Mouse (Mus musculus): Measurements from ENCODE around the gene Tmem106c. TPM values are rescaled to one million over a fixed set of nuclear protein-coding genes. Genes with fewer than 3 reads are reported as not detected.
A peak's percentile ranks its signal among the peaks of the same experiment; 100 is the strongest.

Tmem106c gene
- polyA plus RNA-seq, 1 experiment from 2014 or later: 51.7 TPM

DNA sequence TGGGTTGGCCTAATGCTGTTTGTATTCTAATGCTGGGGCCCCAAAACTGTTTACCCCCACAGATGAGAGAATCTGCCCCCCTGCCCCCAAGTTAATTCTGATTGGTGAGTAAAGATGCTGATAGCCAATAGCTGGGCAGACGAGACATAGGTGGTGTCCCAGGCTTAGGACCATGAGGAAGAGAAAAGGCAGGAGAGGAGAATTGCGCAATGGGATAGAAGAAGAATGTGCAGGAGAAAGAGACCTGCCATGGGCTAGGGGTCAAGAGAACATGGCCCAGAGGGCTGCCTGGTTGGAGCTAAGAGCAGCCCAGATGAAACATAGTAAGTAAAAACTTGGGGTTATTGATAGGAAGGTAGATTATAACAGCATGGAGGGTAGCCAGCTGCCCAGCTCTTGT is 23.9 kb upstream of the Tmem106c start:
- Histone ChIP-seq H3K4me2 (no peak overlapping the region), H3K27ac (no peak overlapping the region), H3K27me3 (no peaks in the 10 kb centered on the region), H3K4me3 (replicated peaks) (no peak overlapping the region), H3K4me1 (peaks cover 24% of the 10 kb centered on the region), H3K9me3 (replicated peaks) (no peaks in the 10 kb centered on the region), H3K36me3 (no peaks in the 10 kb centered on the region), H3K9ac (no peak overlapping the region)
- WGBS: 89% methylated on average over 2 of the region's 2 CpGs
- no peak for ATAC-seq (replicated peaks; ENCODE audit: low FRiP score)

DNA sequence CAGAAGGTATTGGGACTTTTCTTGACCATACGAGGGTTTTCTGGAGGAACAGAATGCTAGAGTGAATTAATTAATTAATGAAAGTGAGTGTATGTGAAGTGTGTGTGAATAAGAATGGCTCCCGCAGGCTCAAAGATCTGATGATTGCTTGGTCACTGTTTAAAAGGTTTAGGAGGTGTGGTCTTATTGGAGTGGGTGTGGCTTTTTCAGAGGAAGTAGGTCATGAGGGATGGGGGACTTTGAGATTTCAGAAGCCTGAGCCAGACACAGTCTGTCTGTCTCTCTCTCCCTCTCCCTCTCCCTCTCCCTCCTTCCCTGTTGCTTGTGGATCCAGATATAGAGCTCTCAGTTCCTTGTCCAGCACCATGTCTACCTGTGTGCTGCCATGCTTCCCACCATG is 22.7 kb upstream of the Tmem106c start:
- no peak overlapping the region for H3K4me3 ChIP-seq (replicated peaks)
- no peaks in the 10 kb centered on the region for H3K9me3 ChIP-seq (replicated peaks)
- no peaks in the 10 kb centered on the region for H3K36me3 ChIP-seq
- no peaks in the 10 kb centered on the region for H3K27me3 ChIP-seq
- WGBS: 91% methylated on average over 2 of the region's 2 CpGs
- no peak overlapping the region for H3K9ac ChIP-seq
- no peak overlapping the region for H3K4me2 ChIP-seq
- no peak overlapping the region for H3K27ac ChIP-seq
- peaks cover 33% of the 10 kb centered on the region for H3K4me1 ChIP-seq
- no peak for ATAC-seq (replicated peaks; ENCODE audit: low FRiP score)

DNA sequence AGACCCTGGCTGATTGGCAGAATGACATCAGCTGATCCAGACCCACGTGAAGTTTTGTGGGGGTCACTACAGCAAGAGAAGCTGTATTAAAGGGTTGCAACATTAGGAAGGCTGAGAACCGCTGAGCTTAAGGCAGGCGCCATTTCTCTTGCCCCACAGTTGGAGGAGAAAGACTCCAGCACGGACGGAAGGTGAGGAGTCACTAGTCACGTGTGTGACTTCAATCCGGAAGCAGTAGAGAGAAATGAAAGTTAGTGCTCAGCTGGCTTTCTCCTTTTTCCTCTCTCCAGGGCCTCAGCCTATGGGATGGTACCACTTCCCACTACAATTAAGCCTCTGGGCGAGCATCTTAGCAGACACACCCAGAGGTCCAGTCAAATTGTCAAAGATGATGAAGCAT is 21.5 kb upstream of the Tmem106c start:
- Histone ChIP-seq H3K36me3 (no peaks in the 10 kb centered on the region), H3K4me2 (no peak overlapping the region), H3K9me3 (replicated peaks) (no peaks in the 10 kb centered on the region), H3K27me3 (no peaks in the 10 kb centered on the region), H3K4me1 (peaks cover 33% of the 10 kb centered on the region), H3K9ac (no peak overlapping the region), H3K4me3 (replicated peaks) (no peak overlapping the region), H3K27ac (peak overlapping the region; percentile 68; the same call in 1 of the 2 replicates)
- 87% methylated on average over 8 of the region's 8 CpGs for WGBS
- ATAC-seq (replicated peaks; ENCODE audit: low FRiP score): no peak

DNA sequence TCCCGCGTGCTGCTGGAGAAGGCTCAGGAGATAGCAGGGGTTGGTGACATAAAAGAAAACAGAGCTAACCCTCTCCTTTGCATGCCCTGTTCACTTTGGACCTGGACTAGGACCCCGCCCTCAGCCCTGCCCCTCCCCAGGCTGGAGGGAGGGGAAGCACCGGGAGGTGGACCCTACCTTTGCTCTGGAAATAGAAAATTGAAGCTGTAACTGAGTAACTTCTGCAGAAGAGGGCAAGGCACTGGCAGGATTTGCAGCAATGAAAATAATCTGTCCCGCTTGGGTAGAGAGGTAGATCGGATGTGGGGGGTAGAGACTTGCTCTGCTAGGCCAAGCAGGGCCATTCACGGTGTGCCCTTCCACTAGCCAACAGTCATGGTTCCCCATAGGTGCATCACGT is 20.6 kb upstream of the Tmem106c start:
- Histone ChIP-seq H3K4me2 (no peak overlapping the region), H3K27me3 (no peaks in the 10 kb centered on the region), H3K27ac (peak overlapping the region; percentile 68), H3K9ac (no peak overlapping the region), H3K4me3 (replicated peaks) (no peak overlapping the region), H3K36me3 (no peaks in the 10 kb centered on the region), H3K4me1 (peaks cover 31% of the 10 kb centered on the region), H3K9me3 (replicated peaks) (no peaks in the 10 kb centered on the region)
- 67% methylated on average over 8 of the region's 8 CpGs for WGBS
- peak; percentile 40; the same call in 1 of the 2 replicates for ATAC-seq (replicated peaks; ENCODE audit: low FRiP score)

DNA sequence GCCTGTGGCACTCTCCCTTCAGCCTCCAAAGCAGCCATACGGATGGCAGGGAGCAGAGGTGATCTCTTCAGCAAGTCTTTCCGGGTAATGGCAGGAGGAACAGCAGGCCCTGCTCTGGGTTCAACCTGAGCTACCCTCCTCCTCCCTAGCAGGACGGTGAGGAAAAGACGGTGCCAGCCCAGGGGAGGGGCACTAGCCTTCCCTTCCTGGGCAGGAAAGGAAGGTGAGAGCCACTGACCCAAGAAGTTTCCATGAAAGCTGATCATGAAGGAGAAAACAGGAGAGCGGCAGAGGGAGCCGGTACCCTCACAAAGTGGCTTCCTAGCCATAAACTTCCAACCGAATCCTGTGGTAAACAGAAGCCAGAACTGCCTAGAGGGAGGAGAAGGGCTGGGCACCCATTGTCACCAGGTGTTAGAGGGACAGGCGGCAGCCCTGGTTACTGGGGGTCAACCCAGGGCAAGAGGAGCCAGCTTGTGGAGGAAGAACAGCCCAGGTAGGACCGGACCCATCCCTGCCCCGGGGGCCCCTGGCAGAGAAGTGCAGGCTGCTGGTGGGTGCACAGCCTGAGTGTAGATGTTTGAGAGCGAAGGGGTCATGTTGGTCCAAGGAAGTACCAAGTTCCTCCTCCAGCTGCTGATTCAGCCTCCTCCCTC is 19.0 kb upstream of the Tmem106c start:
- peak; percentile 74 for ATAC-seq (replicated peaks; ENCODE audit: low FRiP score)
- no peaks in the 10 kb centered on the region for H3K9me3 ChIP-seq (replicated peaks)

DNA sequence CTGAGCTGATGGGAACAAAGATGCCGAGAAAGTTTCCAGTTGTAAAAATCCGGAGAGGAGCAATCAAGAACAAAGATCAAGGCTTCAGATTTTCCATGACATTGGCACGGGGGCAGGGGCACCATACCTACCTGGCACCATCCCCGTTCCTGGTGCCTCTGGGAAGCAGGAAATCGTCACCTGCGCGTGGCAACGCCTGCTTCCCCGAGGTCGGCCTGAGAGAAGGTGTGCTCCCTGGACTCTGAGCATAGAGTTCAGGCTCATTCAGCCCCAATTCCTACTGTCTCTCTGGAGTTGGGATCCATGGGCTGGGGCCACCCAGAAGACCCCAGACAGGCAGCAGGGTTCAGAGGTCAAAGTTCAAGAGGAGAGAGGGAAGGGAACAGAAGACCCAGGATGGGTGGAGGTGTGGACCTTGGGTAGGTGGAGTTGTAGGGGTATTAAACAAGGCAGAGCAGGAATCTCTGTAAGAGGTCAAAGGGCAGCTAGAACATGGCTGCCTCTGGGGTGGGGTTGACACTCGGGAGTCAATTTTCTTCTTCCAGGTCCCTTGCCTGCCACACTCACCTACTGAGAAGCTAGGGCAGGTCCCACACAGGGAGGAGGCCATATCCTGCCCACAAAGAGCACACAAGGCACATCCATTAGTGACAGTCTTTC is 18.2 kb upstream of the Tmem106c start:
- WGBS: 60% methylated on average over 11 of the region's 11 CpGs
- Histone ChIP-seq H3K4me3 (replicated peaks) (no peak overlapping the region), H3K9ac (no peak overlapping the region), H3K27ac (peak overlapping the region; percentile 49; the same call in 1 of the 2 replicates), H3K9me3 (replicated peaks) (no peaks in the 10 kb centered on the region), H3K4me1 (peaks cover 43% of the 10 kb centered on the region), H3K27me3 (no peaks in the 10 kb centered on the region), H3K36me3 (no peaks in the 10 kb centered on the region), H3K4me2 (no peak overlapping the region)
- ATAC-seq (replicated peaks; ENCODE audit: low FRiP score): 0 out of 2 replicates have a peak, but pooled peaks have one; percentile 41

More for the DNA sequence above, 19.0 kb upstream of the Tmem106c start:
- Histone ChIP-seq H3K36me3 (no peaks in the 10 kb centered on the region), H3K4me2 (peak overlapping the region; percentile 8; the same call in 1 of the 2 replicates), H3K4me3 (replicated peaks) (no peak overlapping the region), H3K4me1 (peaks cover 39% of the 10 kb centered on the region), H3K27me3 (no peaks in the 10 kb centered on the region), H3K9ac (no peak overlapping the region), H3K27ac (peak overlapping the region; percentile 84)
- WGBS: 28% methylated on average over 11 of the region's 11 CpGs

DNA sequence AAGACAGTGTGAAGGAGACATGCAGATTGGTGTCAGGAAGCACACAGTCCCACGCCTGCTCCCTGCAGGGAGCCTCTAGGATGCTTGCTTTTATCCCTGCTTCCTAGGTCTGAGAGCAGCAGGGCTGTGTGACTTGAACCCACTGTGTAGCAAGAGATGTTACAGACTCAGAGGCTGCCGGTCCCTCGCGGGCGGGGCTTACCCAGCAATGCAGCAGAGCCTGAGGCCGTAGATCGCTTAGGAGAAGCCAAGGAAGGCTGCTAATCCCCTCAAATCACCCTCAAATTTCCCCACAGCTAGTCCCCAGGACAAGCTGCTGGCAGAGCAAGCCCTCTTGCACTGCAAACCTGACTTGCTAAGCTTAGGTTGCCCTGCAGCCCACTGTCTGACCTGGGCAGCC is 15.3 kb upstream of the Tmem106c start:
- peaks cover 6% of the 10 kb centered on the region; the same call in 1 of the 2 replicates for H3K27me3 ChIP-seq
- no peak overlapping the region for H3K27ac ChIP-seq
- no peak for ATAC-seq (replicated peaks; ENCODE audit: low FRiP score)
- H3K9me3 ChIP-seq (replicated peaks): no peaks in the 10 kb centered on the region
- H3K4me1 ChIP-seq: peaks cover 53% of the 10 kb centered on the region
- H3K4me3 ChIP-seq (replicated peaks): no peak overlapping the region
- WGBS: 49% methylated on average over 7 of the region's 7 CpGs
- H3K36me3 ChIP-seq: no peaks in the 10 kb centered on the region
- H3K4me2 ChIP-seq: no peak overlapping the region
- H3K9ac ChIP-seq: no peak overlapping the region

DNA sequence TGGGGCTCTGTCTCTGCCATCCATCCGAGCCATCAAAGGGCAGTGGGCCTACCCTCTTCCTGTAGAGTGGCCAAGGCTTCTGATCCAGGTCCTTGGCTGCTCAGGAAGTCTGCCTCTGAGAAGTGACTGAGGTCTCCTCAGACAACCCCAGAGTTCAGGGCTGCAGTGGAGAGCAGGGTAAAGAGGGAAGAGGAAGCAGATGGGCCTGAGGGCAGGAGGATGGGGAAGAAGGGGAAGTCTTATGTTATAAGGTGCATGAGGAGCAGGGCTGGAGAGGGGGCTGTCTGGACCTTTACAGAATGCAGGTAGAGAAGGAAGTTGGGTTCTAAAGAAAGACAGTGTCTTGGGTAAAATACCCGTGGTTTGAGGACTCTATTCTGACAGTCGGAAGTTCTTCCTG is 14.3 kb upstream of the Tmem106c start:
- Histone ChIP-seq H3K4me3 (replicated peaks) (no peak overlapping the region), H3K9ac (no peak overlapping the region), H3K27me3 (peaks cover 6% of the 10 kb centered on the region; the same call in 1 of the 2 replicates), H3K27ac (no peak overlapping the region), H3K9me3 (replicated peaks) (no peaks in the 10 kb centered on the region), H3K4me1 (peaks cover 48% of the 10 kb centered on the region), H3K4me2 (no peak overlapping the region), H3K36me3 (no peaks in the 10 kb centered on the region)
- 67% methylated on average over 3 of the region's 3 CpGs for WGBS
- ATAC-seq (replicated peaks; ENCODE audit: low FRiP score): no peak

DNA sequence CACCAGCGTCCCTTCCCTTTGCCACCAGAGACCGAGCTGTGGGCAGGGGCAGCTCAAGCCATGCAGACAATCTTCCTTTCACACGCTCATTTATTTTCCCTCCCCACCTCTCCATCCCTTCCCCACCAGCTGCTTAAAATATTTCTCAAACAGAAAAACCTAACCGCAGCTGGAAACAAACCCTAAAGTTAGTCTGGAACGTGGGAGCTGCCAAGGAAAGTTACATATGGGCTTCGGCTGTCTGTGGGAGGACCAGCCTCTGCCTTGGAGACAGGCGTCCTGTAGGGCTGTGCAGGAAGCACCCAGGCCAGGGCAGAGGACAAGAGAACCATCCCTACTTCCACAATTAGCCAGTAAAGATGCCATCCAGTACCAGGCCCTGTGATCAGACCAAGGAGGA is 13.8 kb upstream of the Tmem106c start:
- H3K9ac ChIP-seq: no peak overlapping the region
- WGBS: 38% methylated on average over 7 of the region's 7 CpGs
- ATAC-seq (replicated peaks; ENCODE audit: low FRiP score): no peak
- no peaks in the 10 kb centered on the region for H3K9me3 ChIP-seq (replicated peaks)
- H3K4me3 ChIP-seq (replicated peaks): no peak overlapping the region
- H3K4me2 ChIP-seq: no peak overlapping the region
- H3K27ac ChIP-seq: peak overlapping the region; percentile 28; the same call in 1 of the 2 replicates
- peaks cover 9% of the 10 kb centered on the region; the same call in 1 of the 2 replicates for H3K27me3 ChIP-seq
- peaks cover 43% of the 10 kb centered on the region for H3K4me1 ChIP-seq
- no peaks in the 10 kb centered on the region for H3K36me3 ChIP-seq

DNA sequence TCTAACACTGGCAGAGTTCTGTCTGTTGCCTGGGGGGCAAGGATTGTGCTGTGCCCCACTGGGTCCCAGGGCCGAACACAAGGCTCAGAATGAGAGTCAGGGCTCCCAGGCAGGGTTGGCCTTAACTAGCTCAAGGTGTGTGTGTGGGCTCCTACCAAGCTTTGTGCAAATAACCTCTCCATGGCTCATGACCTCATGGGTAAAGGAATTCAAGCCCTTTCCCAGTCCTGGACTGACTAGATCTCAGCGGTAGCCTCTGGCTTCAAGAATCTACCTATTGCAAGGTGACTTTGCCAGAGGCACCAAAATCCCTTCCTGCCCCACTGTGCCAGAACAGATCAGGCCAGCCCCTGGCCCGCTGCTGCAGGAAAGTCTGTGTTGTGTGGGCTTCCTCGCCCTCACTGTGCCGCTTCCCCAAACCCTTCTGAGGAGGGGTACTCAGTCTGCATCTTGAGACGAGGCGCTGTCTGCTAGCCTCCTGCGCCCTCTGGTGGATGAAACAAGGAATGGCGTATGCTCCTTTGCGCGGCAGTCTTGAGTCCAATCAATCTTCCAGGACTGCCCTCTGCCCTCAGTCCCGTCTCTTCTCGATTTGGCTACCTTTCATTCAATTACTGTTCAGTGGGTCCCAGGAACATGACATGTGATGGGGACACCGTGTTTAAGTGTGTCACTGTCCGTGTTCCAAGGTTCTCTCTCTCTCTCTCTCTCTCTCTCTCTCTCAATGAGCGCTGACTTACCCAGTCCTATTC is 11.7 kb upstream of the Tmem106c start:
- Histone ChIP-seq H3K4me1 (peaks cover 40% of the 10 kb centered on the region), H3K27ac (no peak overlapping the region), H3K4me3 (replicated peaks) (no peak overlapping the region), H3K27me3 (peaks cover 9% of the 10 kb centered on the region; the same call in 1 of the 2 replicates), H3K9me3 (replicated peaks) (no peaks in the 10 kb centered on the region), H3K36me3 (no peaks in the 10 kb centered on the region), H3K4me2 (no peak overlapping the region), H3K9ac (no peak overlapping the region)
- peak; percentile 60; the same call in 1 of the 2 replicates for ATAC-seq (replicated peaks; ENCODE audit: low FRiP score)
- WGBS: 16% methylated on average over 16 of the region's 16 CpGs

DNA sequence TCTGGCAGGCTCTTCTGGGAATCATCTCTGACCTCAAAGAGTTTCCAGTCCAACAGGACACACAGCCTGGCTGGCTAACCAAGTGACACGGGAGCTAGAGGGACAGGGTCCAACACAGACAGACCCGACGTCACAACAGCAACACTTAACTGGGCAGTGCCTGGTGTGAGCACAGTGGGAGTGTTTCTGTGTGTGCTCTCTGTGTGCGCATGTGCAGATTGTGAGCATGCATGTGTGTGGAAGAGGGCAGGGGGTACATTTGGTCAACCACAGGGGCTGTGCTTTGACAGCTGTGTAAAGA is 11.2 kb upstream of the Tmem106c start:
- no peaks in the 10 kb centered on the region for H3K9me3 ChIP-seq (replicated peaks)
- peaks cover 40% of the 10 kb centered on the region for H3K4me1 ChIP-seq
- H3K4me2 ChIP-seq: no peak overlapping the region
- no peak for ATAC-seq (replicated peaks; ENCODE audit: low FRiP score)
- peaks cover 9% of the 10 kb centered on the region; the same call in 1 of the 2 replicates for H3K27me3 ChIP-seq
- no peak overlapping the region for H3K27ac ChIP-seq
- no peak overlapping the region for H3K9ac ChIP-seq
- no peak overlapping the region for H3K4me3 ChIP-seq (replicated peaks)
- 73% methylated on average over 4 of the region's 4 CpGs for WGBS
- no peaks in the 10 kb centered on the region for H3K36me3 ChIP-seq

DNA sequence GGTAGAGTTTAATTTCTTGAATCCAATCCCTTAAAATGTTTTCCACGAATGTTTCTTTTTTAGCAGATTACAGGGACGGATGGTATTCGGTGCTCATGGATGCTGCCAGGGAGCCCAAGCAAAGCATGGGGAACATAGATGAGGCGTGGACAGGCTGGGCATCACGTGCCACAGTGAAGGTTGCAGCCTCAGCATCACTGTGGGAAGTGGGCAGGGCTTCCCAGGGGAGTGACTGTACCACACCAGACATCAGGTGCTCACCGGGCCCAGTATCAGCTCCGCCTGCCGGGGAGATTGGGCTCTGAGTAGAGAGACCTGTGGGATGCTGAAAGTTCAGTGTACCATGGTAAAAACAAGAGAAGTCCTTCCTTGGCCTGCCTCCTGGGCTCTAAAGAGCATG is 9.3 kb upstream of the Tmem106c start:
- 81% methylated on average over 8 of the region's 8 CpGs for WGBS
- no peak overlapping the region for H3K4me3 ChIP-seq (replicated peaks)
- no peak overlapping the region for H3K9ac ChIP-seq
- H3K36me3 ChIP-seq: no peaks in the 10 kb centered on the region
- H3K27ac ChIP-seq: no peak overlapping the region
- H3K4me1 ChIP-seq: peaks cover 29% of the 10 kb centered on the region
- H3K27me3 ChIP-seq: peaks cover 9% of the 10 kb centered on the region; the same call in 1 of the 2 replicates
- no peaks in the 10 kb centered on the region for H3K9me3 ChIP-seq (replicated peaks)
- no peak for ATAC-seq (replicated peaks; ENCODE audit: low FRiP score)
- H3K4me2 ChIP-seq: no peak overlapping the region

Data from kidney, embryonic 15.5 days (tissue).